Mouse (Mus musculus) Muller cell, postnatal 12 days (primary cell): Measurements from ENCODE around the gene Anapc7.

Source experiments
- DNase-seq: peaks from one replicate; pipeline ENCODE4 v3.0.0-alpha.2; 2015; ENCODE audit errors: inconsistent ontology term

The Anapc7 gene

GRCm38 (mm10) chr5:122421271-122422068, at the start of gene Anapc7:
Gene Anapc7 (plus strand): TSS chr5:122421693.
- DNase-seq, result no peak

- peak; percentile 98 for DNase-seq
Observed at GRCm38 (mm10) chr5:122372192-122372769, 49.2 kb upstream of the Anapc7 start, which contains the start of gene Fam216a. Gene Fam216a (minus strand): TSS chr5:122372364.

- DNase-seq, result no peak
Observed at GRCm38 (mm10) chr5:122372878-122373277, 48.6 kb upstream of the Anapc7 start.

- no peak for DNase-seq
Observed at GRCm38 (mm10) chr5:122377101-122377833, 44.2 kb upstream of the Anapc7 start.

- DNase-seq, result no peak
Observed at GRCm38 (mm10) chr5:122378171-122378570, 43.3 kb upstream of the Anapc7 start.

- peak; percentile 65 for DNase-seq
Observed at GRCm38 (mm10) chr5:122379374-122380155, 41.9 kb upstream of the Anapc7 start.

- no peak for DNase-seq
Observed at GRCm38 (mm10) chr5:122390006-122390405, 31.5 kb upstream of the Anapc7 start.

- DNase-seq, result no peak
Observed at GRCm38 (mm10) chr5:122390671-122391070, 30.8 kb upstream of the Anapc7 start.

- DNase-seq, result no peak
Observed at GRCm38 (mm10) chr5:122391178-122391785, 30.2 kb upstream of the Anapc7 start.

- DNase-seq, result peak; percentile 91
Observed at GRCm38 (mm10) chr5:122391786-122392180, 29.7 kb upstream of the Anapc7 start, which contains the start of gene Arpc3. Gene Arpc3 (plus strand): TSS chr5:122391878.

- DNase-seq, result peak; percentile 45
Observed at GRCm38 (mm10) chr5:122392227-122393004, 29.1 kb upstream of the Anapc7 start.

GRCm38 (mm10) chr5:122393887-122394286, 27.6 kb upstream of the Anapc7 start:
- peak; percentile 44 for DNase-seq

- DNase-seq, result no peak
Observed at GRCm38 (mm10) chr5:122396791-122397190, 24.7 kb upstream of the Anapc7 start.

- DNase-seq, result no peak
Observed at GRCm38 (mm10) chr5:122397495-122397894, 24.0 kb upstream of the Anapc7 start.

GRCm38 (mm10) chr5:122399871-122400270, 21.6 kb upstream of the Anapc7 start:
- DNase-seq, result no peak

- no peak for DNase-seq
Observed at GRCm38 (mm10) chr5:122400628-122401302, 20.7 kb upstream of the Anapc7 start.

GRCm38 (mm10) chr5:122401303-122401640, 20.2 kb upstream of the Anapc7 start:
- DNase-seq, result peak; percentile 56

GRCm38 (mm10) chr5:122402160-122402559, 19.3 kb upstream of the Anapc7 start:
- DNase-seq, result peak; percentile 52

- DNase-seq, result peak; percentile 42
Observed at GRCm38 (mm10) chr5:122402772-122403171, 18.7 kb upstream of the Anapc7 start.

- DNase-seq, result no peak
Observed at GRCm38 (mm10) chr5:122403362-122403761, 18.1 kb upstream of the Anapc7 start.
